Mouse (Mus musculus) heart, embryonic 12.5 days (tissue): Measurements from ENCODE around the gene Pygm. TPM values are rescaled to one million over a fixed set of nuclear protein-coding genes. Genes with fewer than 3 reads are reported as not detected.

Experiments used
- ATAC-seq: fragments of 200-750 bp; cut with Nextera tagmentation; 2 replicates; pipeline ENCODE4 v1.8.0; 2017; ENCODE audit warnings: moderate TSS enrichment, moderate library complexity; ENCODE audit not compliant: insufficient number of reproducible peaks, low FRiP score
- H3K27ac ChIP-seq: fragments of 300-500 bp; sonication (generic); 2 replicates; pipeline ENCODE4 v1.5.1; 2016; ENCODE audit warnings: mild to moderate bottlenecking, moderate library complexity; ENCODE audit not compliant: poor library complexity, severe bottlenecking
- H3K27me3 ChIP-seq: fragments of 300-500 bp; sonication (generic); replicated peaks from 2 replicates; pipeline ENCODE4 v1.6.1; 2016; ENCODE audit warnings: mild to moderate bottlenecking, moderate library complexity
- H3K36me3 ChIP-seq: fragments of 300-500 bp; sonication (generic); 2 replicates; pipeline ENCODE4 v1.6.1; 2016; ENCODE audit warnings: mild to moderate bottlenecking, moderate library complexity
- H3K4me1 ChIP-seq: fragments of 300-500 bp; sonication (generic); replicated peaks from 2 replicates; pipeline ENCODE4 v1.6.1; 2016; ENCODE audit warnings: mild to moderate bottlenecking
- H3K4me2 ChIP-seq: fragments of 300-500 bp; sonication (generic); 2 replicates; pipeline ENCODE4 v1.6.1; 2016; ENCODE audit warnings: mild to moderate bottlenecking, moderate library complexity
- H3K4me3 ChIP-seq: fragments of 300-500 bp; sonication (generic); 2 replicates; pipeline ENCODE4 v1.5.1; 2016; ENCODE audit warnings: mild to moderate bottlenecking
- H3K9ac ChIP-seq: fragments of 300-500 bp; sonication (generic); 2 replicates; pipeline ENCODE4 v1.6.1; 2016; ENCODE audit warnings: mild to moderate bottlenecking, moderate library complexity
- H3K9me3 ChIP-seq: fragments of 300-500 bp; sonication (generic); replicated peaks from 2 replicates; pipeline ENCODE4 v1.6.1; 2016; ENCODE audit warnings: mild to moderate bottlenecking, moderate library complexity
- WGBS: fragments of 180-500 bp; shearing (Covaris S2); methylation state at CpG from one replicate; pipeline ENCODE4 v1.1.7; 2016; 5-methylcytosine and 5-hydroxymethylcytosine counted together
- polyA plus RNA-seq: library from polyadenylated mRNA; unstranded; fragments of >200 nt; fragmentation: Nextera tagmentation; extraction: Ambion mirVana; gene quantifications from 2 replicates; pipeline ENCODE4 v1.2.1, GENCODE M21; 2016

Gene Pygm
- polyA plus RNA-seq, 1 experiment from 2014 or later = 224 TPM

DNA sequence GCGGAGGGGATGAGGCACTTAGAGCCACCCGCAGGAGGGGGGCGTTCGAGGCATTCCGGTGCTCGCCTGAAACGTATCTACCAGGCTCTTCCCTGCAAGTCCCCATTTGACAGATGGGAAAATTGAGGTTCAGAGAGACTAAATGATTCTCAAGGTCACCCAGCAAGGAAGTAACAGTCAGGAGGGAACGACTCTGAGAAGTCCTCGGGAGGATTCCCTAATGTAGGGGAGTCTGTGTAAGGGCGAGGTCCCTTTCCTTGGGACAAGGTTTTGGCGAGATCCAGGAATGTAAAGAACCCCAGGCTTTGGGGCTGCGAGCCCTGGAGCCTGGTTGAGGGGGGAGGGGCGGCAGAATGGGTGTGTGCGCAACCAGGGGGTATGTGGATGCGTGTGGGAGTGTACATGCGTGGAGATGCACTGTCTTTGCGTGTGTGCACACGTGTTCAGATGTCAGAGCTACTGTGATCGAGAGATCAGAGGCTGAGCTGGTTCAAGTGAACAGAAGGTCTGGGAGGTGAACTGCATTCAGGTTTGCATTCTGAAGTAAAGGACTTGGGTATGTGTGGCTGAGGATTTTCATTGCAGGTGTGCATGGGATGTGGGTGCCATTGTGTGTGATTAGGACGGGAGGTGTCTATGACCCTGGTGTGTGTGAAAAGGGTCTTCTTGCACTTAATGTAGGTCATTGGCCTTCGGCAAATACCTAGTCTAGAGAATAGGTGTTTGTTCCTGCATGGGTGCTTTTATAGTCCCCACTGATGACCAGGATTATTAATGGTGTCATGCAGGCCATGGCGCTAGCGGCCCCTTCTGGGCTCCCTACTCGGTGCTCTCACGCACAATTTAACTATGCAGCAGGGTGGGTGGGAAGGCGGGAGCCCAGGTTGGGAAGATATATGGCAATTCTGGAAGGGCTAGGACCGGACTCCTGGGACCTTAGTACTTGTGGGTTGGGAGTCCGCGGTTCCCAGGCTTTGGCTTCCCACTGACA, 16.2 kb downstream of the Pygm start:
- Histone ChIP-seq H3K4me2 (peak overlapping the region; percentile 99), H3K4me3 (peak overlapping the region; percentile 61), H3K4me1 (peaks cover 44% of the 10 kb centered on the region), H3K27me3 (peaks cover 2% of the 10 kb centered on the region; the same call in 1 of the 2 replicates), H3K9me3 (no peaks in the 10 kb centered on the region), H3K9ac (peak overlapping the region; percentile 80), H3K27ac (0 out of 2 replicates have a peak overlapping the region, but pooled peaks have one; percentile 24), H3K36me3 (peaks cover 9% of the 10 kb centered on the region; the same call in 1 of the 2 replicates)
- 3% methylated on average over 29 of the region's 29 CpGs for WGBS
- no peak for ATAC-seq

GRCm38 (mm10) chr19:6401131-6401815, 17.1 kb downstream of the Pygm start:
- Histone ChIP-seq H3K36me3 (peaks cover 6% of the 10 kb centered on the region; the same call in 1 of the 2 replicates), H3K9ac (peak overlapping the region; percentile 55), H3K4me1 (peaks cover 44% of the 10 kb centered on the region), H3K27me3 (peaks cover 2% of the 10 kb centered on the region; the same call in 1 of the 2 replicates), H3K4me3 (peak overlapping the region; percentile 61), H3K9me3 (no peaks in the 10 kb centered on the region), H3K4me2 (peak overlapping the region; percentile 99), H3K27ac (0 out of 2 replicates have a peak overlapping the region, but pooled peaks have one; percentile 6)
- ATAC-seq = peak; percentile 38
- WGBS = under 1% methylated on average over 32 of the region's 32 CpGs

DNA sequence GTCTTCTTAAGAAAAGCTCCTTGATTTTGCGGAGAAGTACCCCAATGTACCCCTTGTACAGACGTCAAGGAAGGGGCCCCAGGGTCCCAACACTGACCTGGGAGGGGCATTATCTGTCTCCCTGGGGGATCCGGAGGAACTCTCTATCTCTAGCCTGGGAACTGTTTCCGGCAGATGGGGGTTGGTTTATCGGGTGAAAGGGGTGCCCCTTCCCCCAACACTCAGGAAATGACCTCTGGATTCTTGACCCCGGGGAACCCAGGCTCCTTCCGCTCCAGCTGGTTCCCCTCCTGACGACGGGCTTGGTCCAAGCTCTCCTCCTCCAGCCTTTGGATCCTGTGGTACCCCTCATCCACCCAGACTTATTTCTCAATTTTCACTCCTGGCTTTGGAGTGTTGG, 17.8 kb downstream of the Pygm start:
- H3K9ac ChIP-seq = peak overlapping the region; percentile 55; the same call in 1 of the 2 replicates
- peaks cover 44% of the 10 kb centered on the region for H3K4me1 ChIP-seq
- H3K27ac ChIP-seq = no peak overlapping the region

GRCm38 (mm10) chr19:6403869-6404268, 19.7 kb downstream of the Pygm start:
- 77% methylated on average over 10 of the region's 10 CpGs for WGBS
- H3K27me3 ChIP-seq = peaks cover 2% of the 10 kb centered on the region; the same call in 1 of the 2 replicates
- no peak for ATAC-seq
- H3K27ac ChIP-seq = no peak overlapping the region
- no peak overlapping the region for H3K9ac ChIP-seq
- no peak overlapping the region for H3K4me3 ChIP-seq
- no peak overlapping the region for H3K4me2 ChIP-seq
- no peaks in the 10 kb centered on the region for H3K9me3 ChIP-seq
- peaks cover 36% of the 10 kb centered on the region for H3K4me1 ChIP-seq
- H3K36me3 ChIP-seq = no peaks in the 10 kb centered on the region

More for the DNA sequence above, 17.8 kb downstream of the Pygm start:
- 9% methylated on average over 9 of the region's 9 CpGs for WGBS
- Histone ChIP-seq H3K4me3 (peak overlapping the region; percentile 61), H3K27me3 (peaks cover 2% of the 10 kb centered on the region; the same call in 1 of the 2 replicates), H3K4me2 (peak overlapping the region; percentile 99), H3K9me3 (no peaks in the 10 kb centered on the region), H3K36me3 (no peaks in the 10 kb centered on the region)
- peak; percentile 6; the same call in 1 of the 2 replicates for ATAC-seq

GRCm38 (mm10) chr19:6405433-6405832, 21.2 kb downstream of the Pygm start:
- no peaks in the 10 kb centered on the region for H3K36me3 ChIP-seq
- WGBS = 70% methylated on average over 10 of the region's 10 CpGs
- no peak overlapping the region for H3K9ac ChIP-seq
- H3K27me3 ChIP-seq = peaks cover 2% of the 10 kb centered on the region; the same call in 1 of the 2 replicates
- H3K4me1 ChIP-seq = peaks cover 24% of the 10 kb centered on the region
- no peak for ATAC-seq
- H3K4me2 ChIP-seq = no peak overlapping the region
- H3K27ac ChIP-seq = no peak overlapping the region
- no peaks in the 10 kb centered on the region for H3K9me3 ChIP-seq
- no peak overlapping the region for H3K4me3 ChIP-seq

GRCm38 (mm10) chr19:6407109-6407508, 22.9 kb downstream of the Pygm start:
- peaks cover 7% of the 10 kb centered on the region; the same call in 1 of the 2 replicates for H3K4me1 ChIP-seq
- H3K27me3 ChIP-seq = peaks cover 2% of the 10 kb centered on the region; the same call in 1 of the 2 replicates
- H3K27ac ChIP-seq = no peak overlapping the region
- H3K9me3 ChIP-seq = no peaks in the 10 kb centered on the region
- ATAC-seq = no peak
- H3K36me3 ChIP-seq = no peaks in the 10 kb centered on the region
- H3K9ac ChIP-seq = no peak overlapping the region
- no peak overlapping the region for H3K4me3 ChIP-seq
- H3K4me2 ChIP-seq = no peak overlapping the region
- WGBS = 80% methylated on average over 8 of the region's 8 CpGs

DNA sequence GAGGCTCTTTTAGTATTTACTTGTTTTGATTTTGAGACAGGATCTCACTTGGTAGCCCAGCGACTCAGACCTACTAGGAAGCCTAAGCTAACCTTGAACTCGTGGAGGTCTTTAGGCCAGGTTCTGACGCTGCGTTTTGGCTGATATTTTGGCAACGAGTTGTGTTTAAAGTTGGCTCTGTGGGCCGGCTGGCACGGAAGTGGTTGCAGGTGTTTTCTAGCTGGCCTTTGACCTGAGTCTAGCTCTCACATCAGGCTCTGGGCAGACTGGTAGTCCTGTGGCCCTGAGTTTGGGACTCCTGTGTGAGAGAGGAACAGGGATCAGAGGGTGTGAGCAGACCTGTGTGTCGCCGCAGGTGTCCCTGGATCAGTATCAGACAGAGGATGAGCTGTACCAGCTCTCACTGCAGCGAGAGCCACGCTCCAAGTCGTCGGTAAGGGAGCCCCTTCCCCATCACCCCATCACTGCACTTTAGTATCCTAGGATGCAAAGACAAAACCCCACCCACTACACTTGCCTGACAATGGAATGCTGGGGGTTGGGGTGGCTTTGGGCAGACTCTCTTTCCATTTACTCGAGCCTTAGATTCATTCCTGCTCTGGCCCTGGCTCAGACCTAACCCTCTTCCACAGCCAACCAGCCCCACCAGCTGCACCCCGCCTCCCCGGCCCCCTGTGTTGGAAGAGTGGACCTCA, 23.8 kb downstream of the Pygm start:
- WGBS = 60% methylated on average over 16 of the region's 16 CpGs
- H3K9me3 ChIP-seq = no peaks in the 10 kb centered on the region
- H3K36me3 ChIP-seq = no peaks in the 10 kb centered on the region
- peaks cover 9% of the 10 kb centered on the region; the same call in 1 of the 2 replicates for H3K27me3 ChIP-seq
- no peak for ATAC-seq
- no peak overlapping the region for H3K9ac ChIP-seq
- no peak overlapping the region for H3K4me2 ChIP-seq
- H3K4me3 ChIP-seq = no peak overlapping the region
- H3K4me1 ChIP-seq = no peaks in the 10 kb centered on the region
- no peak overlapping the region for H3K27ac ChIP-seq

- H3K27ac ChIP-seq = no peak overlapping the region
- no peaks in the 10 kb centered on the region for H3K9me3 ChIP-seq
- H3K4me2 ChIP-seq = no peak overlapping the region
- no peaks in the 10 kb centered on the region for H3K4me1 ChIP-seq
- no peak overlapping the region for H3K9ac ChIP-seq
- no peak for ATAC-seq
- H3K27me3 ChIP-seq = peaks cover 10% of the 10 kb centered on the region; the same call in 1 of the 2 replicates
- no peak overlapping the region for H3K4me3 ChIP-seq
- WGBS = 74% methylated on average over 8 of the region's 8 CpGs
- H3K36me3 ChIP-seq = no peaks in the 10 kb centered on the region
Measured at GRCm38 (mm10) chr19:6408749-6409148, 24.6 kb downstream of the Pygm start.

- 71% methylated on average over 5 of the region's 5 CpGs for WGBS
- no peak overlapping the region for H3K4me2 ChIP-seq
- ATAC-seq = no peak
- H3K27ac ChIP-seq = no peak overlapping the region
- H3K9ac ChIP-seq = no peak overlapping the region
- H3K4me3 ChIP-seq = no peak overlapping the region
- no peaks in the 10 kb centered on the region for H3K36me3 ChIP-seq
- no peaks in the 10 kb centered on the region for H3K9me3 ChIP-seq
- H3K4me1 ChIP-seq = no peaks in the 10 kb centered on the region
- H3K27me3 ChIP-seq = peaks cover 12% of the 10 kb centered on the region; the same call in 1 of the 2 replicates
Measured at GRCm38 (mm10) chr19:6409176-6409575, 25.0 kb downstream of the Pygm start.

DNA sequence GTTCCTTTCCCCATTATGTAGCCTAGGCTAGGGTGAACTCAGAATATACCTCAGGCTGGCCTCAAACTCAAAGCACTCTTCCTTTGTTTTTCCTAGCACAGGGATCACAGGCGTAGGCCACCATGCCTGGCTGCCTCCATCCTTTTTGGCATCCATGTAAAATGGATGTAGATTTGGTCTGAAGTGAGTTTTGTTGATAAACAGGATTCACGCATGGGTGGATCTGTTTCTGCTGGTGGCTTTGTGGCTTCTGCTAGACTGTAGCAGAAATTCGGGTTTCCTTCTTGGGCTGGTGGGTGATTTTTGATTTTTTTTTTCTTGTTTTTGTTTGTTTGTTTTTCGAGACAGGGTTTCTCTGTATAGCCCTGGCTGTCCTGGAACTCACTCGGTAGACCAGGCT, 25.7 kb downstream of the Pygm start:
- H3K9me3 ChIP-seq = no peaks in the 10 kb centered on the region
- H3K36me3 ChIP-seq = no peaks in the 10 kb centered on the region
- no peak for ATAC-seq
- no peak overlapping the region for H3K4me2 ChIP-seq
- H3K9ac ChIP-seq = no peak overlapping the region
- peaks cover 16% of the 10 kb centered on the region; the same call in 1 of the 2 replicates for H3K27me3 ChIP-seq
- no peak overlapping the region for H3K4me3 ChIP-seq
- H3K27ac ChIP-seq = no peak overlapping the region
- WGBS = 82% methylated on average over 5 of the region's 5 CpGs
- H3K4me1 ChIP-seq = peaks cover 1% of the 10 kb centered on the region; the same call in 1 of the 2 replicates
